8 mouse cellular contexts compared by ENCODE assay signal in the genomic region with DNA sequence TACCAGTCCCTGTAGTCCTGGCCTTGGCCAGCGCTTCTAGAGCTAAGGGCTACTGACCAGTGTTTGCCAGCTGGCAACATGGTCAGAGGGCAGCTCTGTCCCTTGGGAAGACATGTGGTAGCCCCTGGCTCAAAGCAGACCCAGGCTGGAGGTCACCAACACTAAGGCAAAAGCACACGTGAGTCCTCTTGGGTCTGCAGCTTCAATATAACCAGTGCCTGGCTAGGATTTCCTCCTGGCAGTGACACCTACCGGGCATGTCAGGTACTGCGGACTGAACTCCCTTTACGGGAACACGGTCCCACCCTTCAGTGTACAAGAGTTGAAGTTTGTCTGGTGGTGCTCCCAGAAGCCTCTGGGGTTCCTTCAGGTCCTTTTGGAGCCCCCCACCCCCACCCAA. TPM values are rescaled to one million over a fixed set of nuclear protein-coding genes. Genes with fewer than 3 reads are reported as not detected.
DNase-seq lines count a peak whose midpoint lies in the region; ATAC-seq and TF ChIP-seq lines count a peak whose summit lies in the region.

No protein-coding gene starts in this region.

- H3K9ac ChIP-seq in midbrain, embryonic 11.5 days (ENCODE audit: low read length): no peak overlapping the region

- H3K36me3 ChIP-seq in midbrain, embryonic 11.5 days (ENCODE audit: control insufficient read depth, insufficient read depth, low read length): no peaks in the 10 kb centered on the region

- no peaks in the 10 kb centered on the region for H3K4me1 ChIP-seq in cerebellum, adult 2 months (ENCODE audit: control insufficient read depth, insufficient read depth, low read length)
- no peaks in the 10 kb centered on the region for H3K4me1 ChIP-seq in midbrain, embryonic 11.5 days (ENCODE audit: control insufficient read depth, insufficient read depth, low read length)

- no peak for TF ChIP-seq POLR2A in cerebellum, adult 2 months (IDR thresholded peaks at IDR 0.05; ENCODE audit: borderline replicate concordance, insufficient read depth, low read length)

- no peak overlapping the region for H3K4me3 ChIP-seq in cerebellum, adult 2 months (replicated peaks; ENCODE audit: insufficient read depth, low read depth, low read length)
- no peak overlapping the region for H3K4me3 ChIP-seq in midbrain, embryonic 11.5 days (ENCODE audit: low read depth, low read length)

- DNase-seq in T-cell, adult 2 months (ENCODE audit: low spot score): peak; percentile 52
- DNase-seq in cerebellum, adult 2 months: peak; percentile 70 to 87
- DNase-seq in frontal cortex, postnatal 10 days (ENCODE audit: low spot score in 2 of 2): peak; percentile 61 to 83
- DNase-seq in left cerebral cortex, postnatal 10 days (ENCODE audit: extremely low spot score in 1 of 2, low spot score in 2 of 2): peak; percentile 82 to 87
- DNase-seq in midbrain, embryonic 11.5 days (ENCODE audit: low spot score, missing footprints): peak; percentile 98
- peak; percentile 88 for DNase-seq in skeletal muscle tissue, adult 2 months (ENCODE audit: low read depth, low spot score)

- peak; percentile 74 for ATAC-seq in inflammation-experienced regulatory T-cells, adult 6 months
- peak; percentile 40; the same call in 1 of the 2 replicates for ATAC-seq in midbrain, embryonic 11.5 days (ENCODE audit: low FRiP score)
- ATAC-seq in erythroid progenitor cell, adult 5-6 weeks (replicated peaks; ENCODE audit: low FRiP score, poor library complexity, severe bottlenecking): no peak

- 7% methylated on average over 6 of the region's 6 CpGs for WGBS in cerebellum, adult 2 months
- WGBS in midbrain, embryonic 11.5 days: 11% methylated on average over 6 of the region's 6 CpGs

- no peaks in the 10 kb centered on the region for H3K9me3 ChIP-seq in midbrain, embryonic 11.5 days (ENCODE audit: control insufficient read depth, low read length)

- intact Hi-C loops in left cerebral cortex, postnatal 10 days (cut with DNase I): loop anchor here (2.0 kb wide), 1 partner anchor 49 kb away; no protein-coding TSS in a partner anchor

- H3K4me2 ChIP-seq in midbrain, embryonic 11.5 days: no peak overlapping the region

- peak; percentile 93 for TF ChIP-seq CTCF in cerebellum, adult 2 months (IDR thresholded peaks at IDR 0.05; ENCODE audit: borderline replicate concordance, insufficient read depth, low read depth, low read length)

- H3K27me3 ChIP-seq in cerebellum, adult 2 months (ENCODE audit: control insufficient read depth, insufficient read depth, low read length): no peaks in the 10 kb centered on the region
- peaks cover 2% of the 10 kb centered on the region; the same call in 1 of the 2 replicates for H3K27me3 ChIP-seq in midbrain, embryonic 11.5 days (ENCODE audit: control insufficient read depth, insufficient read depth, low read length)

- no peak overlapping the region for H3K27ac ChIP-seq in cerebellum, adult 2 months (ENCODE audit: insufficient read depth, low read length)
- H3K27ac ChIP-seq in midbrain, embryonic 11.5 days (ENCODE audit: low read depth, low read length): no peak overlapping the region

RNA-seq across cellular contexts. Expression of gene Slc7a10, which starts 16.8 kb away (rescaled TPM):
- polyA plus RNA-seq in cerebellum, adult 2 months (2012; rRNA removed): 91.3 and 100 TPM in 2 replicates
- polyA plus RNA-seq in inflammation-experienced regulatory T-cells, adult 6 months (2017; shearing (Covaris generic)): 1 to 10 TPM; 1.5 to 7.3 (median 6.3) TPM
- 10 to 100 TPM; 42.6 to 43.4 TPM for total RNA-seq in left cerebral cortex, postnatal 10 days (2021)
- 0.31 and 0.66 TPM in 2 replicates for polyA plus RNA-seq in midbrain, embryonic 11.5 days (2014; fragmentation: Nextera tagmentation; extraction: Ambion mirVana)
- not detected in 2 replicates for total RNA-seq in erythroid progenitor cell, adult 5-6 weeks (2015; ENCODE audit: low replicate concordance)
- not detected in 2 replicates for total RNA-seq in erythroid progenitor cell, adult 5-6 weeks (2017; ENCODE audit: low replicate concordance)

RNA-seq across cellular contexts. Expression of gene Lrp3, which starts 46.0 kb away (rescaled TPM):
- polyA plus RNA-seq in cerebellum, adult 2 months (2012; rRNA removed): 62.9 and 64.7 TPM in 2 replicates
- polyA plus RNA-seq in inflammation-experienced regulatory T-cells, adult 6 months (2017; shearing (Covaris generic)): 1 to 10 TPM in 2 of 3 experiments, not detected in 1; 1.2 to 4.8 TPM
- 10 to 100 TPM; 88.1 to 90.1 TPM for total RNA-seq in left cerebral cortex, postnatal 10 days (2021)
- 15.2 and 17.3 TPM in 2 replicates for polyA plus RNA-seq in midbrain, embryonic 11.5 days (2014; fragmentation: Nextera tagmentation; extraction: Ambion mirVana)
- total RNA-seq in erythroid progenitor cell, adult 5-6 weeks (2015; ENCODE audit: low replicate concordance): not detected in 2 replicates
- not detected in 2 replicates for total RNA-seq in erythroid progenitor cell, adult 5-6 weeks (2017; ENCODE audit: low replicate concordance)

RNA-seq across cellular contexts. Expression of gene Cebpa, which starts 50.2 kb away (rescaled TPM):
- polyA plus RNA-seq in cerebellum, adult 2 months (2012; rRNA removed): 4.8 and 5.0 TPM in 2 replicates
- polyA plus RNA-seq in inflammation-experienced regulatory T-cells, adult 6 months (2017; shearing (Covaris generic)): 1 to 10 TPM in 2 of 3 experiments, under 1 TPM in 1; 0.38 to 2.4 (median 2.3) TPM
- 1 to 10 TPM; 3.3 to 4.7 TPM for total RNA-seq in left cerebral cortex, postnatal 10 days (2021)
- polyA plus RNA-seq in midbrain, embryonic 11.5 days (2014; fragmentation: Nextera tagmentation; extraction: Ambion mirVana): 0.37 and 0.60 TPM in 2 replicates
- total RNA-seq in erythroid progenitor cell, adult 5-6 weeks (2015; ENCODE audit: low replicate concordance): 8.3 and 9.6 TPM in 2 replicates
- total RNA-seq in erythroid progenitor cell, adult 5-6 weeks (2017; ENCODE audit: low replicate concordance): 0.30 and 1.3 TPM in 2 replicates

Comparison
In these comparisons a context has a peak if more than half of its experiments do, and no peak if none do; other contexts are left out.
1. RNA of gene Slc7a10, which starts 16.8 kb away (polyA plus RNA-seq): 91.3 to 100 TPM in cerebellum, adult 2 months; 1.5 to 7.3 TPM in inflammation-experienced regulatory T-cells, adult 6 months and 0.31 to 0.66 TPM in midbrain, embryonic 11.5 days; every median in the first group is over 10 times any median in the second.
2. Peak in every context shown above with its lines, with median percentiles within 50 percentile points of each other: DNase-seq.